Mouse (Mus musculus) testis, postnatal 14 days (tissue): Measurements from ENCODE around the gene Cdh18.
"Not testable (repeated sequence)": the region's sequence is repeated elsewhere in the genome, so short reads cannot be mapped to it uniquely, and the experiment has no call there.

Source experiments
- DNase-seq: peaks from one replicate; pipeline ENCODE4 v3.0.0; 2021; ENCODE audit warnings: low spot score

The Cdh18 gene

GRCm38 (mm10) chr15:23230616-23231015, 681.8 kb downstream of the Cdh18 start:
- no peak for DNase-seq

DNA sequence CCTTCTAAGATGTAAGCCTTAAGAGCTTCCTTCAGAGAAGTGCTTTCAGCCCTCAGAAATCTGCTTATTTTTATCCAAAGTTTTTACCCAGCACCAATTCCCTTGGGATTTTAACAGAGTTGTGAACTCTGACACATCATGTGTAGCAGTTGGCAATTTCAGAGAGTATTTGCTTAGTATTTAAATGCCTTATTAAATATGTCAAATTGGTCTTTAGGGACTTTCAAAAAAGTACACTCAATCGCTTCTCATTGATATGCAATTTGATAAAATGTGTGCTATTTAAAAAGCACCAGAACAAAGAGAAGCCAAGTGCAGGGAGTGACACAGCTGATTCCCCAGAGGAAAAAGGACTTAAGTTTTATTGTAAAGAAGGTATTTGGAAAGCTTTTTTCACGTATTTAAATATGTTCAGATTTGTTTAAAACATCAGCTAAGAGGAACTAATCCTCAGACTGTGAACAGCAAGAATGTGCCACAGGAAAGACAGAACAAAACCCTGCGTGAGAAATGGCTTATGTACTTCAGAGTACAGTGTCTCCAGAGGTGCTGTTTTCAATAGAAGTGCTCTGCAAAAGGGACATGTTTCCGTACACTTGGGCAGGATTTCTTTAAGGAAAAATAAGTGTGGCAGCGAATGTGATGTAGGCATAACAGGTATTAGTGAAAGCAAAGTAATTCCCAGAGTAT, 709.1 kb downstream of the Cdh18 start:
- no peak for DNase-seq

DNA sequence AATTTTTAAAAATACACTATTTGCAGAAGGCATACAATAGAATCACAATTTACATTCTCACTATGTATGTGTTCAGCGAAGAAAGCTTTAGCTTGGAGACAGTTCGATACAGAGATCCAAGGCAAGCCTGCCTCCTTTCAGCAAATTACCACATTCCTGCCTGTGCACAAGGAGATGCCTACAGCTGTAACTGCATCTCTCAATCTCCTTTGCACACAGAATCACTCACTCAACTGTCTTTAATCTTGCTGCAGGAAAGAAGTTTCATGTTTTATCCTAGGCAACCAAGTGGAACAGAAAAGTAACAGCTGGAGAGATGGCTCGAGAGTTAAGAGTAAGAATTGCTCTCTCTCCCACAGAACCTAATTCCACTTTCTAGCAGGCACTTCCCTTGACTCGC, 729.6 kb downstream of the Cdh18 start:
- no peak for DNase-seq

DNA sequence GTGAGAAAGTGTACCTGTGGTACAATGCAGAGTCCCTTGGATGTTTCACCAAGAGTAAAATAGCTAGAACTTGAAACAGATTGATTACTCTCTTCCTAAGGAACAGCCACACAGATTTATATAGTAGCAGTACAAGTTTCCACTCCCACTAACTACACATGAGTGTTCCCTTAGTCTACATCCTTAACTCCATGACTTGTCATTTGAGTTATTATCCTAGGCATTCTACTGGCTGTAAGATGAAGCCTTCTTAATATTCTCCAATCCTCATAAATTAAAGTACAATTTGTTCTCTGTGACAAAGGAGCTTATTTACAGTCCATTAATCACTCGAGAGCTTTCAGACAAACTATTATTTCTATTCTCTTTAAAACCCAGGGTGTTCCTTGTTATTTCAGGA, 756.2 kb downstream of the Cdh18 start:
- no peak for DNase-seq

GRCm38 (mm10) chr15:23316766-23317165, 767.9 kb downstream of the Cdh18 start:
- no peak for DNase-seq

- no peak for DNase-seq
Measured at GRCm38 (mm10) chr15:23317409-23317808, 768.6 kb downstream of the Cdh18 start.

- not testable (repeated sequence) for DNase-seq
Measured at GRCm38 (mm10) chr15:23340338-23340737, 791.5 kb downstream of the Cdh18 start.

- DNase-seq, result no peak
Measured at GRCm38 (mm10) chr15:23351078-23351477, 802.3 kb downstream of the Cdh18 start.

DNA sequence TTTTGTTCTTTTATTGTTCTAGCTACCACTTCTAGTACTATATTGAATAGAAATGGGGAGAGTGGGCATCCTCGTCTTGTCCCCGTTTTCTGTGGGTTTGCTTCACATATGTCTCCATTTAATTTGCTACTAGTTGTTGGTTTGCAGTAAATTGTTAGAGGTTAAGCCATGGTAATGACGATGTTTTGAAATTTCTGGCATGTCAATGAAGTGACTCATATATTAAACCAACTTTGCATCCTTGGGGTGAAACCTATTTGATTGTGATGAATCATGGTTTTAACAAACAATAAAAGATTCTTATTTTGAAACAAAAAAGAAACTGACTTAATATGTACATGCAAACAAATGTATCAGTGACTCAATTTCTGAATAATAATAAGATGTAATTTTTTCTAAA, 817.5 kb downstream of the Cdh18 start:
- DNase-seq, result no peak

GRCm38 (mm10) chr15:23367712-23368111, 818.9 kb downstream of the Cdh18 start:
- no peak for DNase-seq

GRCm38 (mm10) chr15:23378016-23378750, 829.4 kb downstream of the Cdh18 start:
- DNase-seq, result no peak

- DNase-seq, result no peak
Measured at GRCm38 (mm10) chr15:23385816-23386215, 837.0 kb downstream of the Cdh18 start.

- no peak for DNase-seq
Measured at GRCm38 (mm10) chr15:23396646-23397045, 847.8 kb downstream of the Cdh18 start.

GRCm38 (mm10) chr15:23403792-23404191, 855.0 kb downstream of the Cdh18 start:
- no peak for DNase-seq

DNA sequence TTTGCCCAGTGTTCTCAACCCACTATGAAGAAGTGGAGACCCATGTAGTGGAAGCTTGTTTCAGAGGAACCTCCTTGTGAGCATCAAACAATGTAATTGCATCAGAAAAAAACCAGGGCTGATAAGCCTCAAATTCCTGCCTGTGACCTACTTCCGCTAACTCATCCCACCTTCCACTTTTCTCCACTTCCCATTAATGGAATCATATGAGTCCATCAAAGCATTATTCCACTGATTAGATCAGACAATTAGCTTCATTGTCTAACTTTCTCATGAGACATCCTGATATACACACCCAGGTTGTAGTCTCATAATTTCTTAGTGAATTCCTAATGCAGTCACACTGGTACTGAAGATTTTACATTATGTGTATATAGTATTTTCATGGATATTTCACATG, 859.4 kb downstream of the Cdh18 start:
- DNase-seq, result no peak

GRCm38 (mm10) chr15:23416450-23417080, 867.7 kb downstream of the Cdh18 start:
- no peak for DNase-seq

GRCm38 (mm10) chr15:23418158-23418557, 869.3 kb downstream of the Cdh18 start:
- no peak for DNase-seq

- no peak for DNase-seq
Measured at GRCm38 (mm10) chr15:23420010-23420409, 871.2 kb downstream of the Cdh18 start.

DNA sequence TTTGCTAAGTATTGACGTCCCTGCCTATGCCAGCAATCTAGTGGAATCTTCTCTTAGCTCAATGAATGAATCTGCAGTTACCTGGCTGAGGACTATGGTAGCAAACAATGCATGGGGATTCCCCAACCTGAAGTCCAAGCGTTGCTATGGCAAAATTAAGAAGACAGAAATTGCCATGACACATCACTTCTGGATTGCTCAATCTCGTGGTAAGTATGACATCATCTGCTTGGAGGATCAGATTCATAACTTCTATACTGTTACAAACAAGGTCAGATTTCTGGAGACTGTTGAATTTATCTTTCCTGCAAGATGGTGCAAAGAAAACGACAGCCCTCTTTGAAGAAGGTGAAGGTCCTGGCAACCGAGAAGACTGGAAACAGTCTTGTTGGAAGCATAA, 881.2 kb downstream of the Cdh18 start:
- DNase-seq, result no peak

- DNase-seq, result no peak
Measured at GRCm38 (mm10) chr15:23448542-23448941, 899.7 kb downstream of the Cdh18 start.

DNA sequence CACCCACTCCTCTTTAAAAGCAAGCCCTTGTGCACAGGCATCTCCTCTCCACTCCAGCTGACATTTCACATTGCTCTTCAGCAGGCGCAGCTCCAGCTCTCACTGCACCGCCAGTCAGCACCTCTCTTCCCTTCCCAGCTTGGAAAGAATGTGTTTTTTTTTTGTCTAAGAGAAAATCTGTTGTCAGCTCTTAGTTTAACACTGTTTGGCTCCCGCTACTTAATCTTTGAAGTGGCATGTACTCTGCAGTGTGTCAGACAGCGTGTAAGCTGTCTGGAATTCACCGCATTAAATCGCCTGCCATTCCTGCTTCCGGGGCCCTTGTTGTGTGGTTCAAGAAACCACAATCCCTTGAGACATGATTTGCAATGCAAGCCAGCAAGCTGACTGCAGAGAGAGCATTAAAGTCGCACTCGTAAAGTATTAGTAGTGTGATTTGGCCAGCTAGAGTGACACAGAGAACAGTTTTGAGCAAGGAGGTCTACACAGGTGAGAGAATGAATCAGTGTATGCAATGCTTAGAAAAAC, 903.3 kb downstream of the Cdh18 start:
- DNase-seq, result no peak

GRCm38 (mm10) chr15:23453331-23453730, 904.5 kb downstream of the Cdh18 start:
- no peak for DNase-seq

- DNase-seq, result no peak
Measured at GRCm38 (mm10) chr15:23455344-23455743, 906.5 kb downstream of the Cdh18 start.
